Mouse (Mus musculus): ENCODE measurements around the gene Vipr1.
"Not testable (repeated sequence)": the region's sequence is repeated elsewhere in the genome, so short reads cannot be mapped to it uniquely, and the experiment has no call there.

The Vipr1 gene

GRCm38 (mm10) chr9:121642401-121643181 lies at the start of gene Vipr1:
TSS of gene Vipr1 (plus strand) at chr9:121642716.
- peak; percentile 73 for DNase-seq

- peak; percentile 22 for DNase-seq
These were observed 49.5 kb upstream of the Vipr1 start for GRCm38 (mm10) chr9:121592948-121593550.

DNA sequence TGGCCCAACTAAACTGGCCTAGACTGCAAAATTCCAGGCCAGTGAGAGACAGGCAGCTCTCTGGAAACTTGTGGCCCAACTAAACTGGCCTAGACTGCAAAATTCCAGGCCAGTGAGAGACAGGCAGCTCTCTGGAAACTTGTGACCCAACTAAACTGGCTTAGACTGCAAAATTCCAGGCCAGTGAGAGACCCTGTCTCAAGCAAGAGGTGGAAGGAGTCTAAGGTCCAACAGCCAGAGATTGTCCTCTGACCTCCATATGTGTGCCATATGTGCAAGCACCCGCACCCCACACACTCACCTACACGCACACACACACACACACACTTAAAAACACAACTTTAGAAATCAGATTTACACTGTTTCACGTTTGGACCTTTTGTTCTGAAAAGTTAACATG lies 48.7 kb upstream of the Vipr1 start:
- DNase-seq, result not testable (repeated sequence)

DNA sequence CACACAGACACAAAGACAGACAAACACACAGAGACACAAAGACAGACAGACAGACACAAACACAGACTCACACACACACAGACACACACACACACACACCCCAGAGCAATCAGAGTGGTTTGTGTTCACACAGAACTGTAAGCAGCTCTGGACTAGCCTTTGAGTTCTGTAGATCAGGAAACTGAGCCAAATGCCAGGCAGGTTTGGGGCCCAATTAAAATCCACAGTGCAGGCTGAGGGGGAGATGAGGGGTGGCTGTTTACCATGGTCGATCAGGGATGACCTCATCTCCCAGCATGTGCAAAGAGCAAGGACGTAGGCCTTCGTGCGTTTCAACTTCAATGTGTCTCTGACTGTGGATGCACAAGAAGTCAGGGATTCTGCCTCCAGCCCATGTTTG lies 47.7 kb upstream of the Vipr1 start:
- DNase-seq, result peak; percentile 27

DNA sequence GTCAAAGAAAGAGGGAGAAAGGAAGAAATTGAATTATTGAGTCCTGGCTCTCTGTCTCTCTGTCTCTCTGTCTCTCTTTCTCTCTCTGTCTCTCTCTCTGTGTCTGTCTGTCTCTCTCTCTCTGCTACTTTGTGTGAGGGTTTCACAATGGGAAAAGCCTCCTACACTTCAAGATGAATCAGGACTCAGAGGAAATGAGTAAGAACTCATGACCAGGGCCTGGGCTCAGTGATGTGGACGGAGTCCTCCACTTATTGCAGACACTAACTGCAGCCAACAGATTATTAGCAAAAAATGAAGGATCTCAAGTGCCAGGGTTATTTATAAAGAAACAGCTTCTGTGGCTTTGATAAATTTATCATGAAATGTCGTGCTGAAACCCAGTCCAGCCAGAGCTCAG lies 44.4 kb upstream of the Vipr1 start:
- no peak for DNase-seq

DNA sequence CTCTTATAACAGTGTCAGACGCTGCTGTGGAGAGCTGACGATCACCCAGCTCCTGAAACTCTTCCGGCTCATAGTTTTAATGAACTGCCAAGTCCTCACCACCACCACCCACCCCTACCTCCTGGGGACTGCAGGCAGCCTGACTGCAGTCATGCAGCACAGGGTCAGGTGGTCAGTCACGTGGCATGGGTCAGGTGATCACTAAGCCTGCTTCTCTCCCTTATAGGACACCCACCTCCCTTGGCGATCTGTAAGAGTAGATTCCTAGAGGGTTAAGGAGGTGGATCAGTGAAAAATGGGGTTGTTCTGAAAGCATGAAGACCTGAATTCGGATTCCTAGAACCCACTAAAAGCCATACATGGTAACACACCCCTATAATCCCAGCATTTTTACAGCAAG lies 43.0 kb upstream of the Vipr1 start:
- no peak for DNase-seq

GRCm38 (mm10) chr9:121600201-121600860 lies 42.2 kb upstream of the Vipr1 start:
- no peak for DNase-seq

DNA sequence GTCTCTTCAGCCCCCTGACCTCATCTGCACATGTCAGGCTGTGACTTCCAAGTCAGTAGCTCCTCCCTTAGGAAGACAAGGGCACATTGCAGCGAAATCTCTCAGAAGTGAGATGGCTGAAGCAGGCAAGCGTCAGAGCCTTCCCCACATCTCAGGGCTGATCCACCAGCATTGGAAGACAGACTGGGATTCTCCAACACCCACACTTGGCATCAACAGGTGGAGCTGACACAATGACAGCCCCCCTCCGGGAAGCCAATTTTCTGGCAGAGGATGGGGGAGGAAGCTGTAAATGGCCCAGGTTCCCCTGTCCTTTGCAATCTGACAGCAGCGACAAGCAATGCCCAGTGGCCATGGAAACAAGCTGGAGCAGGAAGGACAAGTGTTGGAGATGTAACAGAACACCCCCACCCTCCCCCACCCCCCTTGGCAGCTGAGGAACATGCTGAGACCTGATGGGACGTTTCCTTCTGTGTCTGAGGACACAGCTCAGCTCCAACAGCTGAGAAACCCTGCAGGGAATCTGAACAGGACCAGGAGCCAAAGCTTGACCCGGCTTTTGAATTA lies 41.6 kb upstream of the Vipr1 start:
- DNase-seq, result peak; percentile 38

DNA sequence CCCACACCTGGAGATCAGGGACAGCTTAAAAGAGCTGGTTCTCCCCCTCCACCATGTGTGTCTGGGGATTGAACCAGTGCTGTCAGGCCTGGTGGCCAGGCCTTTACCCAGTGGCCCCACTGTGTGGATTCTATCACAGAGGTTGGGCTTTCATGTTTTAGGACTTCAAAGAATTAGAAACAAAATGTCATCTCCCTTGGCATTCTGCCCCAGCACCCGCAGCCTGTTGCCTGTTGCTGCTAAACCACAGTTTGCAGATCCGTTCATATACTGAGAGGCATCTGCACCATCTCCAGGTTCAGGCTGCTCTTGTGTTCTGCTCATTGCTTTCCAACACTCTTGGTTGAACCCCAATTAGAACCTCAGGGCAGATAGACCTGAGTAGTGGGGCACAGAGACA lies 40.1 kb upstream of the Vipr1 start:
- no peak for DNase-seq

- peak; percentile 90 for DNase-seq
These were observed 36.9 kb upstream of the Vipr1 start for GRCm38 (mm10) chr9:121605414-121606278.

DNA sequence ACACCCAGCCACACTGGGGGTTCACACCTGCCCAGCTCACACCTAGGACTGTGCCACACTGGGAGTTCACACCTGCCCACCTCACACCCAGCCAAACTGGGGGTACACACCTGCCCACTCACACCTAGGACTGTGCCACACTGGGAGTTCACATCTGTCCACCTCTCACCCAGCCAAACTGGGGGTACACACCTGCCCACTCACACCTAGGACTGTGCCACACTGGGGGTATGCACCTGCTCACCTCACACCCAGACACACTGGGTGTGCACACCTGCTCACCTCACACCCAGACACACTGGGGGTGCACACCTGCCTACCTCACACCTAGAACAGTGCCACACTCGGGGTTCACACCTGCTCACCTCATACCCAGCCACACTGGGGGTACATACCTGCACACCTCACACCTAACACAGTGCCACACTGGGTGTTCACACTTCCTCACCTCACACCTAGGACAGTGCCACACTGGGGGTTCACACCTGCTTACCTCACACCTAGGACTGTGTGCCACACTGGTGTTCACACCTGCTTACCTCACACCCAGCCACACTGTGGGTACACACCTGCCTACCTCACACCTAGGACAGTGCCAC lies 35.9 kb upstream of the Vipr1 start:
- DNase-seq, result no peak

- no peak for DNase-seq
These were observed 33.1 kb upstream of the Vipr1 start for GRCm38 (mm10) chr9:121609381-121609780.

GRCm38 (mm10) chr9:121613192-121613591 lies 29.3 kb upstream of the Vipr1 start:
- no peak for DNase-seq

- DNase-seq, result no peak
These were observed 28.2 kb upstream of the Vipr1 start for GRCm38 (mm10) chr9:121614241-121614757.

- peak; percentile 42 for DNase-seq
These were observed 26.0 kb upstream of the Vipr1 start for GRCm38 (mm10) chr9:121616471-121616870.

GRCm38 (mm10) chr9:121619441-121619840 lies 23.1 kb upstream of the Vipr1 start:
- DNase-seq, result no peak

DNA sequence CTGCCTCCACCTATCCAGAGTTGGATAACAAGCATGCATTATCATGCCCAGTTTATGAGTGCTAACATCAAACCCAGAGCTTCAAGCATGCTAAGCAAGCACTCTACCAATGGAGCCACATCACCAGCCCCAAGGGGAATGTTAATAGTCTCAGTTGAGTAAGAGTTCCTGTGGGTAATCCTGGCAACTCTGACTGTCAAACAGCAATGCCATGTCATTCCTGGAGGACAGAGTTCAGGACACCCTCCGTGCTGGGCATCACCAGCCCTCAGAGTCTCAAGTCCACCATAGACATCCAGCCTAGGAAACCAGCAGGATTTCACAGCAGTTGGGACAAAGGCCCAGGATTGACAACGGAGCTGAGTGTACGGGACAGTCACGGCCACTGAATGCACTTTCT lies 19.3 kb upstream of the Vipr1 start:
- no peak for DNase-seq

GRCm38 (mm10) chr9:121624920-121625319 lies 17.6 kb upstream of the Vipr1 start:
- DNase-seq, result no peak

DNA sequence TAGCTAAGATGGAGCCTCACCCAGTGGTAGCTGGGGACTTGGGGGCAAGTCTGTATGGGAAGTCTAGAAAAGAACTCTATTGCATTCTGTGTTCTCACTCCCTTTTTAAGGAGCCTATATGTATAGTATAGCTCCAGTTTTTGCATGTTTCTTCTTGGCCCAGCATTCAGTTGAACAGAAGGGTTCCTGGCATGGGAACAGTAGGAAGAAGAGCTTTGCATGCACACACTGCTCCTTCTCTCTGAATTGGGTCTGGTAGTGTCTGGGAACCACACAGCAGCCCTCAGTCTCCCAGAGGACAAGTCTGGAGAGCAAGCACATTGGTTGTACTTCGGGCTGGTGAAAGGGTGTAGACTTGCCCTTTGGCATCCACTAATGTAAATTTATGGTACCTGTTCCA lies 11.9 kb upstream of the Vipr1 start:
- DNase-seq, result no peak

- no peak for DNase-seq
These were observed 10.6 kb upstream of the Vipr1 start for GRCm38 (mm10) chr9:121631946-121632345.

GRCm38 (mm10) chr9:121632891-121633290 lies 9.6 kb upstream of the Vipr1 start:
- DNase-seq, result no peak

DNA sequence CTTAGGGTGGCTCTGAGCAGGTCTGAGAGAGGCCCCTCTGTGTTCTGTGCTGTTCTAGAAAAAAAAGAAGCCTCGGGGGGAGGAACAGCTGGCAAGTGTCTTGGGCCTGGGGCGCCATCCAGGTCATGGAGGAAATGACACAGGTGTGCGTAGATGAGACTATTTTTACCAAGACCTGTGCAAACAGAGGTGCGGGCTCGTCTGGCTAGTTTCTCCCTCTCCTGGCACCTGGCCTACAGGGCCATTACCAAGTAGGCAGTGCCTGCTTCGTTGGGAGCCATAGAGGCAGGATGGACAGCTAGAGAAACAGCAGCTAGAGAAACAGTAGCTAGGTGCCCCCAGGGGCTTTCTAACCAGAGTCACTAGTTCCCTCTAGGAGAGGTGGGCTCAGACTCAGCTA lies 9.2 kb upstream of the Vipr1 start:
- DNase-seq, result no peak
